Mouse (Mus musculus) bone marrow, adult 2 months (tissue): ENCODE results near the gene Copz2.

Experiments
- CTCF ChIP-seq: fragments of 200-500 bp; IDR thresholded peaks from 2 replicates; pipeline ENCODE4 v1.5.1; 2011; ENCODE audit warnings: low read length, control low read depth; ENCODE audit not compliant: control insufficient read depth, insufficient read depth
- POLR2A ChIP-seq: fragments of 200-500 bp; IDR thresholded peaks from 2 replicates; pipeline ENCODE4 v1.6.1; 2011; ENCODE audit warnings: low read depth, mild to moderate bottlenecking, control low read depth, low read length, borderline replicate concordance; ENCODE audit not compliant: control insufficient read depth

GRCm38 (mm10) chr11:96821956-96822355 lies 27.7 kb upstream of the Copz2 start:
- TF ChIP-seq CTCF (no peak), POLR2A (no peak)
